Mouse (Mus musculus): Measurements from ENCODE around the gene Rack1.

DNA sequence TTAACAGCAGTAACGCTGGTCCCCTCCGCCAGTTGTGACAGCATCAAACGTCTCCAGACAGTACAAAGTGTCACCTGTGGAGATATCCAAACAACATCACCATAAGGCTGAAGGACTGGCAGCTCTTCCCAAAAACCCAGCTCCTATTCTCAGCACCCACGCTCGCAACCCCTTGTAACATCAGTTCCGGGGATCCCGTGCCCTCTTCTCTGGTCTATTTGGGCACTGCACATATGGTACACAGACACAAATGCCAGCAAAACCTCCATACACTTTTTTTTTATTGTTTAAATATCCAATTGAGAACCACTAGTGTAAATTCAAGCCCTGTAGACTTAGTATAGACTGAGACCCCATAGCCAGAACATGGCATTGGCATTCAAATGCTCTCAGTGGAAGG is 4.9 kb upstream of the Rack1 start:
- TF ChIP-seq CTCF (IDR thresholded peaks at IDR 0.05 in 2 of 3, conservative IDR thresholded peaks at IDR 0.05 in 1 of 3; ENCODE audit: control insufficient read depth in 1 of 3, insufficient read depth in 1 of 3, low read depth in 2 of 3, low read length in 3 of 3, poor library complexity in 1 of 3, severe bottlenecking in 1 of 3) (no peak), MAX (IDR thresholded peaks at IDR 0.05; ENCODE audit: low read length) (no peak), HCFC1 (IDR thresholded peaks at IDR 0.05; ENCODE audit: low read depth, low read length) (no peak), E2F4 (IDR thresholded peaks at IDR 0.05; ENCODE audit: borderline replicate concordance, low read depth, low read length) (no peak), GATA1 (IDR thresholded peaks at IDR 0.05; ENCODE audit: low read depth, low read length) (no peak), MXI1 (IDR thresholded peaks at IDR 0.05; ENCODE audit: low read depth, low read length) (no peak), EP300 (IDR thresholded peaks at IDR 0.05; ENCODE audit: low read depth in 1 of 2, low read length in 2 of 2) (no peak), MAFK (IDR thresholded peaks at IDR 0.05; ENCODE audit: borderline replicate concordance, low read depth, low read length) (no peak), SIN3A (IDR thresholded peaks at IDR 0.05; ENCODE audit: low read length) (no peak), MEF2A (IDR thresholded peaks at IDR 0.05; ENCODE audit: extremely low read depth, insufficient replicate concordance, low read depth, low read length, poor library complexity, severe bottlenecking) (no peak)
